Mouse (Mus musculus) kidney, postnatal 4 days (tissue): ENCODE measurements at regions not wholly inside any gene's neighbourhood (a gene's known extent, or its start where the extent isn't known, plus 50 kb on each side); places are given as distances from the start of the nearest gene placed in this dataset.

ENCODE experiments used
- DNase-seq, 2 experiments: peaks; one replicate each; pipeline ENCODE4 v3.0.0; 2021; ENCODE audit warnings: mixed read lengths in 2 of 2

DNA sequence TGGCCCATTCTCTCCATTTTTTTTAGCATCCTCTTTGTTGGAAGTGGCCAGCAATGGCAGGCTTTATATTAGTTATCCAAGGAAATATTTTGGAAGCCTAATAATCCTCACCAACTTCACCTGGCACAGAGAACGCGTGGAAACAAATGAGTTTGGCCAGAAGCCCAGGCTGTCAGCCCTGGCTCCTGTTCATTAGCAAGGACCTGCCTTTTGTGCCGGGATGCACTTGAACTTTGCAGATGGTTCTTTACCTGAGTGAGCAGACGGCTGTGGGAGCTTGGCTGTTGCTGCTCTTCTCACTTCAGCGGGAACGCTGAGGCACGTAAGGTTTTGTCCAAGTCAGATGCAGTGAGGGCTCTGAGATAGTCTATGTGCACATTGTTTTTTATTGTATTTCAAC is 142.3 kb downstream of the Fam169b start:
- no peak for DNase-seq

DNA sequence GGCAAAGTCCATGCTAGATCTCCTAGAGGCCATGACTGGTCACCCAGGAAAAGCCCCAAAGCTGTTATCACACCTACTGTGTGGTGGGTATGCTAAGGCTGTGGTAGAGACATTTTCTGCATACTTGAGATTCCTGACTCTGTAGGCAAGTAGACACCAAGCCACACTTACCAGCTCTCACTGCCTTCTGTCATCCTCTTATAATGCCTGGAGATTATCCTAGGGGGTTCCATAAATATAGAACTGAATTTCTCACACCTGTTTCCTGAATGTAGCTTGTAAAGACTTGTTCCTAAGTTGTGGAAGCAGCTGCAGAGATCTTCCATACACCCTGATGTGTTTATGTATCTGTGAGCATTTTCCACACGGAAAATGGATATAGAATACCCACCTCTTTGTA is 139.1 kb downstream of the Fam169b start:
- DNase-seq, result no peak
